Mouse (Mus musculus) yolk sac, embryonic 10.5 days (tissue): ENCODE measurements around the gene Mrpl18.
A peak's percentile ranks its signal among the peaks of the same experiment; 100 is the strongest.
"Not testable (repeated sequence)": the region's sequence is repeated elsewhere in the genome, so short reads cannot be mapped to it uniquely, and the experiment has no call there.

Experiments
- DNase-seq: peaks from one replicate; pipeline ENCODE4 v3.0.0-alpha.2; 2017; ENCODE audit warnings: low spot score

Mrpl18 gene

DNA sequence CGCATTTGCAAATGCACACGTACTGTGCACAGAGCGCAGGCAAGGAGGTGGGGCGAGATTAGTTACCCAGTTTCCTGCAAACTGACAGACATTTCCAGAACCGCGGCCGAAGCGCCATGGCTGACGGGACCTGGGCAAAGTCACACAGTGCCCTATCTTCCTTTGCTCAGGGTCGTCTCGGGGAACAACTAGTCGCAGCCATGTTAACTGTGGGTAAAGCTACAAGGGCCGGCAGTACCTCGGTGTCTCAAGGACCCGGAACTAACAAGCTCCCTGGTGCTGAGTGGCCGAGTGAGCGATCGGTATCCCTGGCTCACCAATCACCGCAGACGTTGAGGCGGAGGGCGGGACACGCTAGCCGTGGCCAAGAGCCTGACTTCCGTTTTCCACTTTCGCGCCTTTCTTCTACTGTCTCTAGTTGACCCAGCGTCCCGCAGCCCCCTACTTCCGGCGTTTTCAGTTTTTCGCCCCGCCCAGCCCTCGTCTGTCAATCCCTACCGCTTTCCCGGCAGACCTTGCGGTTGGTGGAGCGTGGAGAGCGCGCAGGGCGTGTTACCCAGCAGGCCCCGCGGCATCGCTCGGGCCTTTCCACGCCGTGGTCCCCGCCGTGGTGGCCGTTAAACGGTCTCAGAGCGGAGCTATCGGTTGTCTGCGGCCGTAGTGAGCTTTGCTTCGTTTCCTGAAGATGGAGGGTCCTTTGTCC, at the start of gene Mrpl18:
Gene Mrpl18, minus strand, starts transcription at position 465 of the 703 bp plus-strand sequence.
- peak; percentile 100 for DNase-seq

DNA sequence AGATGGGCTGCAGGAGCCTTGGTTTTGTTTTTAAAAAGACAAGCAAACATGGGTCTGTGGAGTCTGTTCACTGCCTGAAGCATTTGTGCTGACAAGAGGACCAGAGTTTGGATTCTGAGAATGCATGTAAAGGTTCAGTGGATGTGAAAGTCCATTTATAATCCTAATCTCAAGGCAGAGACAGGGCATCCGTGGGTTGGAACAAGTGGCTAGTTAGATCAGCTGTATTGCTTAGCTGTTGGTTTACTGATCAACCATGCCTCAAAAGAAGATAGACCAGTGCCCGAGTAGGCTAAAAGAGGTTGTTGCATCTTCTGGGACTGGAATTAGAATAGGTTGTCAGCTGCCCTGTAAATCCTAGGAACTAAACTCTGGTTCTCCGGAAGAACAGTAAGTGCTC, 47.3 kb upstream of the Mrpl18 start:
- no peak for DNase-seq

DNA sequence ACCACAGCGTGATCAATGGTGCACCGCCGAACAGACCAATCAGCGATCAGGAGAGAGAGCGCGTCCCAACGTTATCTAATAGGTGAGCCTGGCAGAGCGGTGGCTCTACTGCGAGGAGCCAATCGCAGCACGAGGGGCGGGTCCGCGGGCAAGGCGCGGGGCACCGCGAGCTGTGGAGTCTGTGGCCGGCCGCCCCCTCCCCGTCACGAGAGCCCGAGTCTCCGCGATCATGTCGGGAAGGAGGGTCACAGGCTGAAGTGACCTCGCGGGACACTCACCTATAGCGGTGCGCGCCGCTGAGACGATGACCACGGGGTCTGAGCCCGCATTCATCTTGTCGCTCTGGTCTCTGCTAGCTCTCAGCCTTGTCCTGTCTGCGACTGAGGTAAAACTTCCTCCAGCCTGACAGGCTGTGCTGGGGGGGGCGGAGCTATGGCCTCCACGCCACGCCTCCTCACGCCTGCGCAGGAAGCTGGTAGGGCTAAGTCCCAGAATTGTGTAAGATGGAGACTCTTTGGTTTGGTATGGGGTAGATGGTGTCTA, 44.3 kb upstream of the Mrpl18 start, which contains the start of gene Acat2:
Gene Acat2, minus strand, starts transcription at position 417 of the 543 bp plus-strand sequence.
- DNase-seq, result peak; percentile 95

- DNase-seq, result not testable (repeated sequence)
These were observed 43.2 kb upstream of the Mrpl18 start for GRCm38 (mm10) chr17:12959377-12959776.

DNA sequence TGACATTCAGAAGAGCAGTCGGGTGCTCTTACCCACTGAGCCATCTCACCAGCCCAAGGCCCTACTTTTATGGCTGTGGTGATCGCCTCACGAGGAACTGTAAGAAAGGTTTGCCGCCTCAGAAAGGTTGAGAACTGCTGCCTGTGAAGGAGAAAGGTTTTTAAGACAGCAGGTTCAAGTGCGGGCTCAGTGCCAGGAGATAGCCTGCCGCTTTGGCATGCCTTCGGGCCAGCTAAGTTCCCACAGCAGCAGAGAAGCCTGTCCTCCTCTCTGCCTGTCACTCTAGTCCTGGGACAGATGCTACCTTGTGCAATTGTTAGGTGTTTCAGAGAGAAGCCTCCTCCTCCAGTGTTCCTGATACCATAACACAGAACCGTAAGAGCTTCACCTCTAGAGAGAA, 40.5 kb upstream of the Mrpl18 start:
- DNase-seq, result no peak

DNA sequence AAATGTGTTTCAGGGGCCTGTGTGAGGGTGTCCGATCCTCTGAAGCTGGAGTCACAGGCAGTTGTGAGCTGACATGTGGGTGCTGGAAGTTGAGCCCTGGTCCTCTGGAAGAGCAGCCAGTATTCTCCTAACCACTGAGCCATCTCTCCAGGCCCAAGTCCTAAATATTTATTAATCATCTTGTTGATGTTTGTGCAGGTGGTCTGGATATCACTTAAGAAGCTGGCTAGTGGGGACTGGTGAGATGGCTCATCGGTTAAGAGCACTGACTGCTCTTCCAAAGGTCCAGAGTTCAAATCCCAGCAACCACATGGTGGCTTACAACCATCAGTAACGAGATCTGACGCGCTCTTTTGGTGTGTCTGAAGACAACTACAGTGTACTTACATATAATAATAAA, 33.5 kb upstream of the Mrpl18 start:
- no peak for DNase-seq

DNA sequence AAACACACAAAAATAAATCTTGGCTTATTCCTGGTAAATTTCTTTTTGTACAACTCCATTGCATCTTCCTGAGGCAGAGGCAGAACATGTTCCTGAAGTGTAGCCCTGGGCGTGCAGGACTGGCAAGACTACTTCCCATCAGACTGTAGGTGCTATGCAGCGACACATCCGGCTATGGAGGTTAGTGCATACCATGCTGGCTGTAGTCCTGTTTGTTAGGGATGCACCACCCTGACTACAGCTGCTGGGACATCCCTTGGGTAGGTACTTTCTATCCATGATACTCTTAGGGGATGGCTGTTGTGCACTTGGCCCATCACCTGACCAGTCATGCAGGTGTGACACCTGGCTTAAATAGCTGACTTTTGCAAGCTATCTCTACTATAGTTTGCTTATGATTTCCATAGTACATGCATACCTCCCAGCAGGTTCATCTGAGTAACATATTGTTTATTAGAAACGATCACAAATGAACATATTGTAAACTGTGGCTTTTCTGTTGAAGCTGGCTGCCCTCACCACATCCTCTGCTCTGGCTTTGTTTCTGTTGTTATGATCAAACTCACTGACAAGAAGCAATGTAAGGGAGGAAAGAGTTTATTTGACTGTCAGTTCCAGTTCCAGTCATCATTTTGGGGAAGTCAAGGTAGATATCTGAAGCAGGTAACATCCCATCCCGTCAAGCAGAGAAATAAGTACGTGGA, 26.5 kb upstream of the Mrpl18 start:
- no peak for DNase-seq

GRCm38 (mm10) chr17:12941543-12942260, 25.6 kb upstream of the Mrpl18 start:
- no peak for DNase-seq

- DNase-seq, result peak; percentile 73
These were observed 24.1 kb upstream of the Mrpl18 start, which contains the start of gene Acat3 for GRCm38 (mm10) chr17:12940151-12940805. Acat3 (minus strand) TSS chr17:12940600.

DNA sequence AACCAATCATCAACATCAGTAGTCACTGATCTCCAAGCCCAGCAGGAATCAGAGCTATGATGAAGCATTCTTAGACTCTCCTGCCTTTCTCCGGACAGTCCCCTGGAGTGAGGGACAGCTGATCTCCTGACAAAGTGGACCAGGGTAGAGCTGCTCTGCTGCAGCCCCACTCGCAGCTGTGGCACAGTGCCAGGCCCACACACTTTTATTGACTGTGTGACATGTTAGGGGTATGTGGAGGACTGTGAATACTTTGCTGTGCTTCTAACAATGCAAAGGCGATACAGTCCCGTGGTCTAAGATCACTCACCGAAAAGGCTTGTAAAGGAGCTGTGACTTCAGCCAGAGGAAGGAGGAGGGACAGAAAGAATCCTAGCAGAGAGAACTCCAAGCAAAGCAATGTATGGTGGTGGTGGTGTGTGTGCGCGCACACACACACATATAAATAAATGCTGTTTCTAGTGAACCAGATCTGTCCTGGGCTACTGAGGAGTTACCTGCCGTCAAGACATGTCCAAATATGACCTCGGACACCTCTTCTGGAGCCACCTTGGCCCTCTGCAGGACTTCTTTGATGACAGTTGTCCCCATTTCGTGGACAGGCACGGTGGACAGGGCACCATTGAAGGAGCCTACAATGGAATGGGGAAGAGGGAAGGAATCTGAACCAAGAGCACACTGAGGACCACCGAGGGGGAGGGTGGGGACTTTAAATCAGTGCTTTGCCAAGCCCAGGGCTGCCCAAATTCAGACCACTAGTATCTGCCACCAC, 23.4 kb upstream of the Mrpl18 start:
- DNase-seq, result not testable (repeated sequence)

DNA sequence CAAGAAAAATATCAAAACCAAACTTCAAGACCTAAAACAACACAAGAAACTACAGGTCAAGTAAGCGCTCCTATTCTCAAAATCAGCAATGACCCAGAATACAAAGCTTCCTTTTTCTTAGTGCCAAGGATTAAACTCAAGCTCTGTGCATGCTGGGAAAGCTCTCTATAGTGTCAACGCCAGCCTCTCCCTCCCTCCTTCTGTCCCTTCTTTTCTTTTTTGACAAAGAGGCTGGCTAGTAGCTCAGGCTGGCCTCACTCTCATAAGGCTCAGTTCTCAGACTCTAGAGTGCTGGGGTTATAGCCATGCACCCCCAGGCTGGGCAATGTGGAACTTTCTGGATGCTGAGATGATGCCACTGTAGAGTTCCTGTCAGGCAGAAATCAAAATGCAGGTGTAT, 21.9 kb upstream of the Mrpl18 start:
- no peak for DNase-seq

GRCm38 (mm10) chr17:12937412-12937970, 21.3 kb upstream of the Mrpl18 start:
- DNase-seq, result no peak

GRCm38 (mm10) chr17:12935719-12936118, 19.6 kb upstream of the Mrpl18 start:
- peak; percentile 34 for DNase-seq

GRCm38 (mm10) chr17:12931576-12931975, 15.4 kb upstream of the Mrpl18 start:
- DNase-seq, result not testable (repeated sequence)

- DNase-seq, result no peak
These were observed 9.6 kb upstream of the Mrpl18 start for GRCm38 (mm10) chr17:12925703-12926180.

DNA sequence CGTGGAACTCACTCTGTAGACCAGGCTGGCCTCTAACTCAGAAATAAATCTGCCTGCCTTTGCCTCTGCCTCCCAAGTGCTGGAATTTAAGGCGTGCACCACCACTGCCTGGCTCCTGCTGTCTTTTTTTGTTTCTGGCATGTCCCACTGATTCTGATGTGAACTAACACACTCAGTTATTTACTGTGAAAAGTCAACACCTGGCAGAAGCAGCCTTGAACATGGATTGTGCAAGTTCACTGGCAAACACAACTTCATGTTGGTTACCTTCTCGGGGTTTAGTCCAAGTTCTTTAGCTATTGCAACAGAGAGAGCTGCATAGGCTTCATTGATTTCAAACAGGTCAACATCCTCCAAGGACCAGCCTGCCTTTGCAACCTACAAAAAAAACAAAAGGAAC, 8.9 kb upstream of the Mrpl18 start:
- DNase-seq, result peak; percentile 25

DNA sequence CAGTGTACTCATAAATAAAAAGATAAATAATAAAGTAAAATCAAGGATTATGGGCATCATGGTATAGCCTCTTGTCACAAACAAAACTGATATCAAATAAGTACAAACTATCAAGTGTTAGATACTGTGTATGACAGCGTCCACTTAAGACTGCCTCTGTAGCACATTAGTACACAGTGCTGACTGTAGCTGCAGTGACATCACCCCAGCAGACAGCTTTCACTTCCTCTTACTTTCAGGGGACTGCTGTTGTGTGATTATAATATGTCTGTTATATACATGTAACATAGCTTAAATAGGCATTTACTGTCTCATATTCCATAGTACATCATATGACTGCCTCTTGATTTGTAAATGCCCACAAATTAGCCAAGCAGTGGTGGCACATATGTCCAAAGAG, 4.9 kb upstream of the Mrpl18 start:
- DNase-seq, result no peak

GRCm38 (mm10) chr17:12916588-12917380, 639 bp upstream of the Mrpl18 start:
- DNase-seq, result no peak

- no peak for DNase-seq
These were observed 661 bp downstream of the Mrpl18 start, which contains the start of gene Tcp1 for GRCm38 (mm10) chr17:12915488-12915880. Tcp1 (plus strand) TSS chr17:12915701.

DNA sequence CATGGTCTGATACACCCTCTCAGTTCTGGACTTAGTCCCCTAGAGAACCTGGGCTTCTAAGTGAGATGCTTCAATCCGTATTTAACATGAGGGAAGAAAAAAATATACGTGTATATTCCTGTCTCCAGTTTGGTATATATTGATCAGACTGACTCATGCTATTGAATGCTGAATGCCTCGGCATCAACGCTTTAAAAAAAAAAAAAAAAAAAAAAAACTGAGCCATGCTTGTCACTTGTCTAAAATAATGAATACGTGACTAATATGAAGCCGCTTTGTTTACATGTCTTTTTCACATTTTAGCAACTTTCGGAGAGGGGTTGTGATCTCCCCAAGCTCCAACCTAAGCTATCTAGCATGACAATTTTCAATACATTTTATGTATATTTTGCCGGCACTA, 5.8 kb downstream of the Mrpl18 start:
- no peak for DNase-seq
